8 mouse cellular contexts compared by ENCODE assay signal in the genomic region with DNA sequence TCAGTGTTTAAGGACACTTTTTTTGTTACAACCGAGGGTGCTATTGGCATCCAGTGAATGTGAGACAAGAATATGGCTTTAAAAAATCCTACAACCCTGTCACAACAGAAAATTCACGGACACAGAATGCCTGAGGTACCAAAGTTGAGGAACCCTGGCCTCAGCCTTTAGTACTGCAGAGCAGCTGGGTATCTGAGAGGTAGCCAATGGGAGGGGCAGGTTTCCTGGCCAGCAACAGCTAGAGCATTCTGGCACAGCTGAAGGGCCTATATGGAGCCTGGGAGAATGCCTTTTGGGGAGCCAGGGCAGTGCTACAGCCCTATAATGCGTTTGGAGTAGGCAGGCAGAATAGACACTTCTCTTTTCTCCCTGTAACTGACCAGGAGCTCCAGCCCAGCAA. TPM values are rescaled to one million over a fixed set of nuclear protein-coding genes. Genes with fewer than 3 reads are reported as not detected.
DNase-seq lines count a peak whose midpoint lies in the region; ATAC-seq and TF ChIP-seq lines count a peak whose summit lies in the region.

No protein-coding gene starts in this region.

- H3K4me2 ChIP-seq in kidney, postnatal 0 days (ENCODE audit: low read length): peak overlapping the region; percentile 45; the same call in 1 of the 2 replicates
- H3K4me2 ChIP-seq in heart, postnatal 0 days (ENCODE audit: low read depth, low read length): peak overlapping the region; percentile 43; the same call in 1 of the 2 replicates
- H3K4me2 ChIP-seq in lung, embryonic 15.5 days: peak overlapping the region; percentile 53

- peaks cover 46% of the 10 kb centered on the region for H3K4me1 ChIP-seq in kidney, postnatal 0 days (replicated peaks; ENCODE audit: insufficient read depth, low read length)
- H3K4me1 ChIP-seq in heart, postnatal 0 days (ENCODE audit: control insufficient read depth, insufficient read depth): peaks cover 60% of the 10 kb centered on the region
- peaks cover 65% of the 10 kb centered on the region for H3K4me1 ChIP-seq in lung, embryonic 15.5 days

- ATAC-seq in kidney, postnatal 0 days (replicated peaks; ENCODE audit: low FRiP score, low read depth): no peak
- no peak for ATAC-seq in heart, postnatal 0 days (ENCODE audit: insufficient read depth, low read depth)
- no peak for ATAC-seq in lung, embryonic 15.5 days (ENCODE audit: borderline replicate concordance, extremely low read depth, low FRiP score, low TSS enrichment)

- H3K9me3 ChIP-seq in kidney, postnatal 0 days (replicated peaks; ENCODE audit: low read length): no peaks in the 10 kb centered on the region
- H3K9me3 ChIP-seq in heart, postnatal 0 days (replicated peaks; ENCODE audit: control insufficient read depth, low read length): no peaks in the 10 kb centered on the region
- no peaks in the 10 kb centered on the region for H3K9me3 ChIP-seq in lung, embryonic 15.5 days

- peak overlapping the region; percentile 95 for H3K27ac ChIP-seq in kidney, postnatal 0 days
- H3K27ac ChIP-seq in heart, postnatal 0 days (ENCODE audit: low read depth): peak overlapping the region; percentile 90
- H3K27ac ChIP-seq in lung, embryonic 15.5 days: peak overlapping the region; percentile 97

- no peak for TF ChIP-seq CTCF in kidney, postnatal 0 days (IDR thresholded peaks at IDR 0.05; ENCODE audit: low read depth)
- no peak for TF ChIP-seq CTCF in heart, postnatal 0 days (IDR thresholded peaks at IDR 0.05; ENCODE audit: low read depth)

- no peak overlapping the region for H3K4me3 ChIP-seq in kidney, postnatal 0 days (replicated peaks; ENCODE audit: low read depth, low read length)
- H3K4me3 ChIP-seq in heart, postnatal 0 days (ENCODE audit: low read depth, low read length): no peak overlapping the region
- H3K4me3 ChIP-seq in lung, embryonic 15.5 days: 0 out of 2 replicates have a peak overlapping the region, but pooled peaks have one; percentile 22

- 30% methylated on average over 3 of the region's 3 CpGs for WGBS in kidney, postnatal 0 days
- WGBS in heart, postnatal 0 days: 17% methylated on average over 3 of the region's 3 CpGs
- 25% methylated on average over 3 of the region's 3 CpGs for WGBS in lung, embryonic 15.5 days

- no peaks in the 10 kb centered on the region for H3K27me3 ChIP-seq in kidney, postnatal 0 days (ENCODE audit: insufficient read depth, low read length)
- no peaks in the 10 kb centered on the region for H3K27me3 ChIP-seq in heart, postnatal 0 days (ENCODE audit: control insufficient read depth, insufficient read depth, low read length)
- H3K27me3 ChIP-seq in lung, embryonic 15.5 days: no peaks in the 10 kb centered on the region

- DNase-seq in kidney, postnatal 0 days (ENCODE audit: low spot score): no peak
- no peak for DNase-seq in kidney, adult 11 months
- peak; percentile 68 for DNase-seq in cerebellum, adult 9-11 months
- peak; percentile 60 for DNase-seq in heart, postnatal 0 days (ENCODE audit: low spot score)
- no peak for DNase-seq in frontal cortex, adult 2 months (ENCODE audit: extremely low spot score in 1 of 2, low spot score in 1 of 2)
- no peak for DNase-seq in layer of hippocampus, adult 9-10 months (ENCODE audit: low spot score)
- DNase-seq in adrenal gland, adult 2 months: no peak

- H3K36me3 ChIP-seq in kidney, postnatal 0 days (ENCODE audit: insufficient read depth, low read length): no peaks in the 10 kb centered on the region
- no peaks in the 10 kb centered on the region for H3K36me3 ChIP-seq in heart, postnatal 0 days (replicated peaks; ENCODE audit: control insufficient read depth, insufficient read depth, low read length)
- no peaks in the 10 kb centered on the region for H3K36me3 ChIP-seq in lung, embryonic 15.5 days

- no peak overlapping the region for H3K9ac ChIP-seq in kidney, postnatal 0 days (ENCODE audit: low read depth, low read length)
- 0 out of 2 replicates have a peak overlapping the region, but pooled peaks have one; percentile 34 for H3K9ac ChIP-seq in heart, postnatal 0 days (replicated peaks; ENCODE audit: low read depth, low read length)
- 0 out of 2 replicates have a peak overlapping the region, but pooled peaks have one; percentile 38 for H3K9ac ChIP-seq in lung, embryonic 15.5 days

- TF ChIP-seq EP300 in heart, postnatal 0 days (IDR thresholded peaks at IDR 0.05; ENCODE audit: low read depth): no peak

RNA-seq across cellular contexts. Expression of a gene that starts 2.9 kb away (rescaled TPM):
- polyA plus RNA-seq in kidney, postnatal 0 days (2015; fragmentation: Nextera tagmentation; extraction: Ambion mirVana): 22.4 and 27.3 TPM in 2 replicates
- 75.0 and 90.1 TPM in 2 replicates for total RNA-seq in heart, postnatal 0 days (2014; rRNA removed; ENCODE audit: low replicate concordance)
- polyA plus RNA-seq in heart, postnatal 0 days (2015; fragmentation: Nextera tagmentation; extraction: Ambion mirVana): 35.2 and 37.5 TPM in 2 replicates
- 40.8 and 45.3 TPM in 2 replicates for polyA plus RNA-seq in lung, embryonic 15.5 days (2015; fragmentation: Nextera tagmentation; extraction: Ambion mirVana)
- 201 and 206 TPM in 2 replicates for polyA plus RNA-seq in frontal cortex, adult 2 months (2012; rRNA removed)
- total RNA-seq in adrenal gland, adult 2 months (2021): 10 to 100 TPM; 55.4 to 68.7 TPM
- 98.3 and 98.7 TPM in 2 replicates for polyA plus RNA-seq in adrenal gland, adult 2 months (2012; rRNA removed)

RNA-seq across cellular contexts. Expression of a gene that starts 3.1 kb away (rescaled TPM):
- 115 and 121 TPM in 2 replicates for polyA plus RNA-seq in kidney, postnatal 0 days (2015; fragmentation: Nextera tagmentation; extraction: Ambion mirVana)
- 46.4 and 63.1 TPM in 2 replicates for total RNA-seq in heart, postnatal 0 days (2014; rRNA removed; ENCODE audit: low replicate concordance)
- 80.3 and 86.7 TPM in 2 replicates for polyA plus RNA-seq in heart, postnatal 0 days (2015; fragmentation: Nextera tagmentation; extraction: Ambion mirVana)
- 106 and 108 TPM in 2 replicates for polyA plus RNA-seq in lung, embryonic 15.5 days (2015; fragmentation: Nextera tagmentation; extraction: Ambion mirVana)
- 110 and 111 TPM in 2 replicates for polyA plus RNA-seq in frontal cortex, adult 2 months (2012; rRNA removed)
- total RNA-seq in adrenal gland, adult 2 months (2021): 100 to 1,000 TPM in 1 of 2 experiments, 10 to 100 TPM in 1; 85.8 to 103 TPM
- polyA plus RNA-seq in adrenal gland, adult 2 months (2012; rRNA removed): 16.2 and 16.5 TPM in 2 replicates

RNA-seq across cellular contexts. Expression of a gene that starts 27.5 kb away (rescaled TPM):
- polyA plus RNA-seq in kidney, postnatal 0 days (2015; fragmentation: Nextera tagmentation; extraction: Ambion mirVana): 7.9 and 8.1 TPM in 2 replicates
- total RNA-seq in heart, postnatal 0 days (2014; rRNA removed; ENCODE audit: low replicate concordance): 3.8 and 4.3 TPM in 2 replicates
- 0.71 and 1.1 TPM in 2 replicates for polyA plus RNA-seq in heart, postnatal 0 days (2015; fragmentation: Nextera tagmentation; extraction: Ambion mirVana)
- 5.4 and 5.8 TPM in 2 replicates for polyA plus RNA-seq in lung, embryonic 15.5 days (2015; fragmentation: Nextera tagmentation; extraction: Ambion mirVana)
- 0.38 and 0.50 TPM in 2 replicates for polyA plus RNA-seq in frontal cortex, adult 2 months (2012; rRNA removed)
- total RNA-seq in adrenal gland, adult 2 months (2021): 1 to 10 TPM; 1.4 to 6.1 TPM
- 1.9 TPM in 2 replicates for polyA plus RNA-seq in adrenal gland, adult 2 months (2012; rRNA removed)

RNA-seq across cellular contexts. Expression of a gene that starts 56.5 kb away (rescaled TPM):
- polyA plus RNA-seq in kidney, postnatal 0 days (2015; fragmentation: Nextera tagmentation; extraction: Ambion mirVana): 136 and 156 TPM in 2 replicates
- total RNA-seq in heart, postnatal 0 days (2014; rRNA removed; ENCODE audit: low replicate concordance): 84.1 and 121 TPM in 2 replicates
- 86.1 and 96.7 TPM in 2 replicates for polyA plus RNA-seq in heart, postnatal 0 days (2015; fragmentation: Nextera tagmentation; extraction: Ambion mirVana)
- 228 and 230 TPM in 2 replicates for polyA plus RNA-seq in lung, embryonic 15.5 days (2015; fragmentation: Nextera tagmentation; extraction: Ambion mirVana)
- polyA plus RNA-seq in frontal cortex, adult 2 months (2012; rRNA removed): 95.8 and 103 TPM in 2 replicates
- total RNA-seq in adrenal gland, adult 2 months (2021): 100 to 1,000 TPM; 169 to 173 TPM
- 29.1 and 36.8 TPM in 2 replicates for polyA plus RNA-seq in adrenal gland, adult 2 months (2012; rRNA removed)

Comparison
In these comparisons a context has a peak if more than half of its experiments do, and no peak if none do; other contexts are left out.
1. DNase-seq: peak in cerebellum, adult 9-11 months (single experiment) and heart, postnatal 0 days (single experiment); none in kidney, postnatal 0 days (single experiment), kidney, adult 11 months (single experiment), frontal cortex, adult 2 months (0 of 2), layer of hippocampus, adult 9-10 months (single experiment) and adrenal gland, adult 2 months (single experiment).
2. Peak in every context shown above with its lines, with median percentiles within 50 percentile points of each other: H3K27ac ChIP-seq and H3K4me2 ChIP-seq.